Mouse (Mus musculus) c-Kit-positive CD71-positive TER-119-positive erythroid progenitor cells, embryonic 14.5 days (primary cell): ENCODE measurements around the gene Cxcr2.
A peak's percentile ranks its signal among the peaks of the same experiment; 100 is the strongest.

ENCODE experiments used
- DNase-seq: peaks from one replicate; pipeline ENCODE4 v3.0.0-alpha.2; 2013; ENCODE audit warnings: low spot score

Gene Cxcr2

GRCm38 (mm10) chr1:74197726-74198470 lies 44.1 kb downstream of the Cxcr2 start:
- DNase-seq: no peak

- no peak for DNase-seq
These were observed 45.3 kb downstream of the Cxcr2 start for GRCm38 (mm10) chr1:74199046-74199445.

GRCm38 (mm10) chr1:74201048-74201844 lies 47.5 kb downstream of the Cxcr2 start:
- no peak for DNase-seq

GRCm38 (mm10) chr1:74203457-74203856 lies 49.7 kb downstream of the Cxcr2 start:
- DNase-seq: no peak

- peak; percentile 53 for DNase-seq
These were observed 52.1 kb downstream of the Cxcr2 start for GRCm38 (mm10) chr1:74205881-74206280.

GRCm38 (mm10) chr1:74206642-74207041 lies 52.9 kb downstream of the Cxcr2 start:
- no peak for DNase-seq

- DNase-seq: no peak
These were observed 54.1 kb downstream of the Cxcr2 start for GRCm38 (mm10) chr1:74207906-74208305.

- DNase-seq: no peak
These were observed 55.2 kb downstream of the Cxcr2 start for GRCm38 (mm10) chr1:74208941-74209340.
